Mouse (Mus musculus) splenic B cell, adult 2 months (primary cell): ENCODE results near the gene Rabepk.
A peak's percentile ranks its signal among the peaks of the same experiment; 100 is the strongest.
"Not testable (repeated sequence)": the region's sequence is repeated elsewhere in the genome, so short reads cannot be mapped to it uniquely, and the experiment has no call there.

Experiments used
- DNase-seq: peaks from one replicate; pipeline ENCODE4 v3.0.0-alpha.2; 2011; ENCODE audit warnings: low read depth, low spot score
- H3K27me3 ChIP-seq: 2 replicates; pipeline ENCODE4 v1.6.1; 2012; ENCODE audit warnings: mild to moderate bottlenecking, low read length, moderate library complexity, mixed read lengths; ENCODE audit not compliant: control insufficient read depth, poor library complexity, insufficient read depth, severe bottlenecking
- H3K36me3 ChIP-seq: 2 replicates; pipeline ENCODE4 v1.6.1; 2012; ENCODE audit warnings: mild to moderate bottlenecking, low read length, moderate library complexity, mixed read lengths; ENCODE audit not compliant: control insufficient read depth, poor library complexity, insufficient read depth, severe bottlenecking

Gene Rabepk

DNA sequence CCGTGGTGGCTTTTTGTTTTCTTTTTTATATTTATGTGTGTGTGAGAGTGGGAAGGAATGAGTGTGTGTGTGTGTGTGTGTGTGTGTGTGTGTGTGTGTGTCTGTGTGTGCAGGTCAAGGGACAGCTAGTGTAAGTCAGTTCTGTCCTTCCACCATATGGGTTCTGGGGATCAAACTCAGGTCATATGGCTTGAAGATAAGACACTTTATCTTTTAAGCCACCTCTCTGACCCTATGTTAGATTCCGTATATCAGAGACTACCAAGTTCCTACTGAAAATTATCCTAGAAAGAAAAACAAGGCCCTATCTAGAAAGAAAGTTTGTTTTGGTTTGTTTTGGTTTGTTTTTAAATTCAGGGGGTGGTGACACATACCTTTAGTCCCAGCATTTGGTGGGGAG is 37.5 kb downstream of the Rabepk start:
- no peaks in the 10 kb centered on the region for H3K27me3 ChIP-seq
- no peaks in the 10 kb centered on the region for H3K36me3 ChIP-seq
- no peak for DNase-seq

DNA sequence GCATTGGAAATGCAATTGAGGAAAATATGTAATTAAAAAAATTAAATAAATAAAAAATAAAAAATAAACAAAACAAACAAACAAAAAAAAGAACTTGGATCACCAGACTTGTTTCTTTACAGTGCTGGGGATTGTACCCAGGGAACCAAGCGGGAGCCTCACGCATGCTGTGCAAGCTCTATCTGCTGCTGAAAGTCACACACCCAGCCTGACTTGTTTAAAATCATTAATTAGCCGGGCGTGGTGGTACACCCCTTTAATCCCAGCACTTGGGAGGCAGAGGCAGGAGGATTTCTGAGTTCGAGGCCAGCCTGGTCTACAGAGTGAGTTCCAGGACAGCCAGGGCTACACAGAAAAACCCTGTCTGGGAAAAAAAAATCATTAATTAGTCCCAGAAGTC is 38.4 kb downstream of the Rabepk start:
- H3K27me3 ChIP-seq, DNase-seq, H3K36me3 ChIP-seq: not testable (repeated sequence)

DNA sequence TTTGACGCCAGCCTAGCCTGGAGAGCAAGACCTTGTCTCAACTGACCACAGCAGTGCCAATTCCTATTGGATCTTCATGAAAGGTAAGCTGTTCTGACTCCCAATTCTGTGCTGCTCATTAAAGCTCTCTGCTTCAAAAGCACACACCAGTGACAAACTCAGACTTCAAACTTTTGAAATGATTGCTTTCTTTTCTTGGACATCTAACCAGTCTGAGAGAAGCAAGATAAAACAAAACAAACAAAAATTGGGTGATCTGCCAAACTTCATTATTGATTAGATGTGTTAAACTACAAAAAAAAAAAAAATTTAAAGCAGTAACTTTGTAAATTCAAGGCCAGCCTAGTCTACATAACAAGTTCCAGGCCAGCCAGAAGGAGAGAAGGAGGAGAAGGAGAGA is 42.4 kb downstream of the Rabepk start:
- H3K36me3 ChIP-seq, result no peaks in the 10 kb centered on the region
- H3K27me3 ChIP-seq, result no peaks in the 10 kb centered on the region
- no peak for DNase-seq

DNA sequence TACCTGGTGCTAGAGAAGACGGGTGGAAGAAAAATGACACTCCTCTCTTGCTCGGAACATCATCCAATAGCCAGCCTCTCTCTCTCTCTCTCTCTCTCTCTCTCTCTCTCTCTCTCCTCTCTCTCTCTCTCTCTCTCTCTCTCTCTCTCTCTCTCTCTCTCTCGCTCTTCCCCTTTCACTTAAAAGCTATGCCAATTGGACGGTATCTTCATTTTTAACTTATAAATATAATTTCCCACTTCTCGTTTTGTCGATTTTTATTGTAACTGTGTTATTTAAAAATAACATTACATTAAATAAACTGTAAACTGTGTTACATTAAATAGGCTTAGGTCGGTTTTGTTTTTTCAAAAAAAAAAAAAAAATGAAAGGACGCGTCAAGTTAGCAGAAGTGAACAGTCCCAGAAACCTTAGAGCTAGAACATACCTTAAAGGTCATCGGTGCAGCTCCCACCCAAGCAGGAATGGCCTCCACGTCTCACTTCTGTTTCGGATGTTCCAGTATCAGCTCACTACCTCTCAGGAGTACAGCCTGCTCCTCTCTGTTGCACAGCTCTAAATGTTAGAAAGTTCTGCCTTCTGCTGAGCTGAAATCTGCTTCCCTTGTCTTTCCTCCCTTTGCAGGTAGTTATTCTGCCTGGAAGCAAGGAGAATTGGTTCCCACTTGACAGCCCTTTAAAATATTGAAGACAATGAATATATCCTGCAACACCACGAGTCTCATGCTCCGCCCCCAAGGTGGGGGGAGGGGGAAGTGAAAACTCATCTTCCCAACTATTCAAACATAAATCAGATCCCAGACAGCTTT is 45.0 kb downstream of the Rabepk start, which contains the start of gene Gapvd1:
Gene Gapvd1, minus strand, starts transcription at position 682 of the 808 bp plus-strand sequence.
- Histone ChIP-seq H3K36me3 (no peaks in the 10 kb centered on the region), H3K27me3 (no peaks in the 10 kb centered on the region)
- peak; percentile 52 for DNase-seq

DNA sequence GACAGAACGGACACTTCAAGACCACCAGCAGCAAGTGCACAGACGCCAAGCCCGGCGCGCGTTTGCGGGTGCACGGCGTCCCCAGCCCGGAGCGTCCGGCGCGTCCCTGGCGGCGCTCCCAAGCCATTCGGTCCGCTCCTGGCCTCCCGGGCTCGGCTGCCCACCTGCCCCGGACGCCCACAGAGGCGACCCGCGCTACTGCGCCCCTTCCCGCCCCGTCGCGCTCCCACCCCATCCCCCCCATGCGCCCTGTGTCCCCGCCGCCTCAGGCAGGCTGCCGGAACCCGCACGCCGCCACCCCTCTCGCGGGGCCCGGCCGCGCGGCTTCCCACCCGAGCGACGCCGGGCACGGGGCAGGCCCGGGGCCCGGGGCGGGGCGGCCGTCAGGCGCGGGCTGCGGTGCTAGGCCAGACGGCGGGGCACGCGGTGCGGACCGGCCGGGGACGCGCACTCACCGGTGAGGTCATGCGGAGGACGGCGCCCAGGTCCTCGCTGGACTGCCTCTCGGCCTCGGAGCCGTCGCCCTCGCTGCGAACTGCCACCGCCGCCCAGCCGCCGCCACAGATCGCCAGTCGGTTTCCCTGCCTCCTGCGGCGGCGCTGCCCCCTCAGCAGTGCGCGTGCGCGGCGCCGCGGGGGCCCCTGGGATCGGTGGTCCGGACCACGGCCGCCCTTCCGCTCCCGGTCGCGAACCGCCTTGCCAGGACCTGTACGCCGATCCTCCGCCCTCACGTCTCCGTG is 45.7 kb downstream of the Rabepk start:
- no peaks in the 10 kb centered on the region for H3K36me3 ChIP-seq
- DNase-seq, result peak; percentile 91

DNA sequence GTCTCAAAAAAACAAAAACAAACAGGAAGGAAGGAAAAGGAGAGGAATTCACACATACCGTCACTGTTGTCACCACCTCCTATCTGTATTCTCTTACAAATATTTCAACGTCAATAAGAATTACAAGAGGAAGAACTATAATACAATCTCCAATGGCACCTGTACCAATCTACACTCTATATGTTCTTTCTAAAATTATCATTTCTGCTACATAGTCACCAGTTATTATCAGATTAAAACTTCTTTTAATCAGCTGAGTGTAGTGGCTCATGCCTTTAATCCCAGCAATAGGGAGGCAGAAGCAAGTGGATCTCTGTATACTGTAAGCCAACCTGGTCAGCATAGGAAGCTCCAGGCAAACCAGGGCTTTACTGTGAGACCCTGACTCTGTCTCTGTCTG is 49.5 kb downstream of the Rabepk start:
- no peaks in the 10 kb centered on the region for H3K36me3 ChIP-seq
- DNase-seq, result no peak
- H3K27me3 ChIP-seq, result no peaks in the 10 kb centered on the region

More for the DNA sequence above, 45.7 kb downstream of the Rabepk start:
- H3K27me3 ChIP-seq, result no peaks in the 10 kb centered on the region

DNA sequence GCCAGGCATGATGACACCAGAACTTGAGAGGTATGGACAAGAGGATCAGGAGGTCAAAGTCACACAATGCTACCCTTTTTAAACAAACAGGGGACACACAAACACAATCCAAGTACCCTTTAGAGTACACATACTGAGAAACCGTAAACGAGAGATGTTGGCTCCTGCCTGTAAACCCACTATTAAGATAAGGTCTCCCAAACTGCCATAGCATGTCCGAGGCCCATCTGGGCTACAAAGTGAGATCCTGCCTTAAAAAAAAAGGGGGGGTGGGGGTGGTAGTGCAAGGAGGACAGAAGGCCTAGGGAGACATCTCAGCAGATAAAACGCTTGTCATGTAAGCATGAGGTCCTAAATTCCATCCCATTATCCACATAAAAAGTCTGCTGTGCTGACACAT is 51.2 kb downstream of the Rabepk start:
- no peaks in the 10 kb centered on the region for H3K36me3 ChIP-seq
- DNase-seq, result no peak
- H3K27me3 ChIP-seq, result no peaks in the 10 kb centered on the region

DNA sequence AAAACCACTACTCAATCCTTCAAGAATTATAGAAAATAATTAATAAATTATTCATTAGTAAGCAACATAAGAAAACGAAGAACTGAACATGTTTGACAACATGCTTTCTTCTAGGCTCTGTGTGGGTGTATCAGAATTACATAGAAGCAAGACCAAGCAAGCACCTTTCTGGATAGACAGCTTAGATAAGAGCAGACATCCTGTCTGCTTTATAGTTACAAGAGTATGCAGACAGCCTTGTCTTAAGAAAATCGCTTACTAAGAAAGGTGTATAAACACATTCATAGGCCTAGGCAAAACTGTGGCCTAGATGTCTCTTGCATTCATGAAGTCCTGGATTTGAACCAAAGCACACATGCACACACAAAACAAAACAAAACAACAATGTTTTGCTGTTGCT is 54.0 kb downstream of the Rabepk start:
- Histone ChIP-seq H3K27me3 (no peaks in the 10 kb centered on the region), H3K36me3 (0 out of 2 replicates have a peak, but pooled peaks cover 1% of the 10 kb centered on the region)
- DNase-seq, result no peak

DNA sequence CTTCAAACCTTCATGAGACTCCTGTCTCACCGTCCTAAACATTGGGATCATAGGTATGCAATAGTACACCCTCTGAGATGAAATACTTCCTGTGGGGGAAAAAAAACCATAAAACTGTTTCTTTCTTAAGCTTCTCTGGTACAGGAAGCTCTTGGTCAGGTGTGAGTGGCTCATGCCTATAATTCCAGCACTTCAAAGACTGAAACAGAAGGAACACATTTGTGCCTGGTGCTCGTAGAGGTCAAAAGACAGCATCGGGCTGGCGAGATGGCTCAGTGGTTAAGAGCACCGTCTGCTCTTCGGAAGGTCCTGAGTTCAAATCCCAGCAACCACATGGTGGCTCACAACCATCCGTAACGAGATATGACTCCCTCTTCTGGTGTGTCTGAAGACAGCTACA is 55.2 kb downstream of the Rabepk start:
- DNase-seq, result no peak
- H3K36me3 ChIP-seq, result 0 out of 2 replicates have a peak, but pooled peaks cover 1% of the 10 kb centered on the region
- H3K27me3 ChIP-seq, result no peaks in the 10 kb centered on the region

DNA sequence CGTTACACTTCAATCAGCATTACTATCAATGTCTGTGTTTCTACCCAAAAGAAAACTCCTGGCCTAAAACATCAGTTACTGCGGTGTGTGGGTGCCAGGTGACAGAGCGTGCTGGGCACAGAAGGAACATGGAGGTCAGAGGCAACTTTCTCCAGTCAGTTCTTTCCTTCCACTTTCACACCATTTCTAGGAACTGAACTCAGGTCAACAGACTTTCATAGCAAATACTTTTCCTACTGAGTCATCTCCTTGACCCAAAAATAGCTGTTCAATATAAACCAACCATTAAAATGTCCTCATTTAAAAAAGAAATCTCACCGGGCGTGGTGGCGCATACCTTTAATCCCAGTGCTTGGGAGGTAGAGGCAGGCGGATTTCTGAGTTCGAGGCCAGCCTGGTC is 57.0 kb downstream of the Rabepk start:
- Histone ChIP-seq H3K27me3 (no peaks in the 10 kb centered on the region), H3K36me3 (0 out of 2 replicates have a peak, but pooled peaks cover 1% of the 10 kb centered on the region)
- DNase-seq, result no peak

DNA sequence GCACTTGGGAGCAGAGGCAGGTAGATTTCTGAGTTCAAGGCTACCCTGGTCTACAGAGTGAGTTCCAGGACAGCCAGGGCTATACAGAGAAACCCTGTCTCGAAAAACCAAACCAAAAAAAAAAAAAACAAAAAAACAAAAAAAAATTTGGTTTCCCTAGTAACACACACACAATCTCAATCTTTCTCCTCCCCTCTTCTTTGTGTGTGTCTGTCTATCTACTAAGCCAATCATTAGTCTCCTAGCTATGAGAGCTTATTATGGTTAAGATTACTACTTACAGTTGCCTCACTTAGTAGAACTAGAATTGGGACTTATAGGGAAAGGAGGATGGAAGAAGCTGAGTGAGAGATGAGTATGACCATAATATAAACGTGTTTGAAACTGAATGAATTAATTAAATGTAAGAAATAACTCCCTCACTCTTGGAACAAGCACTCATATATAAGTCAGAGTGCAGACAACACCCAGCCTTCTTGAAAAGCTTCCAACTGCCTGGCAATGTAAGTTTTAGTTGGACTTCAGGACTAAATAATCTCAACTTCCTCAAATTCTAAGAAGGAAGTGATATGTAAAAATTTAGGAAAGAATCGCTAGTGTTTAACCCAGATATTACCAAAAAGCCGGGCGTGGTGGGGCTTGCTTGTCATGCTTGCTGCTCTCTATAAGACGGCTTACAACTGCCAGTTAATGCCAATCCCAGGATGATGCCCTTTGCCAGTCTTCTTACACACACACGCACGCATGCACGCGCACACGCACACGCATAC is 58.1 kb downstream of the Rabepk start:
- DNase-seq, result no peak
- Histone ChIP-seq H3K27me3 (no peaks in the 10 kb centered on the region), H3K36me3 (0 out of 2 replicates have a peak, but pooled peaks cover 1% of the 10 kb centered on the region)

DNA sequence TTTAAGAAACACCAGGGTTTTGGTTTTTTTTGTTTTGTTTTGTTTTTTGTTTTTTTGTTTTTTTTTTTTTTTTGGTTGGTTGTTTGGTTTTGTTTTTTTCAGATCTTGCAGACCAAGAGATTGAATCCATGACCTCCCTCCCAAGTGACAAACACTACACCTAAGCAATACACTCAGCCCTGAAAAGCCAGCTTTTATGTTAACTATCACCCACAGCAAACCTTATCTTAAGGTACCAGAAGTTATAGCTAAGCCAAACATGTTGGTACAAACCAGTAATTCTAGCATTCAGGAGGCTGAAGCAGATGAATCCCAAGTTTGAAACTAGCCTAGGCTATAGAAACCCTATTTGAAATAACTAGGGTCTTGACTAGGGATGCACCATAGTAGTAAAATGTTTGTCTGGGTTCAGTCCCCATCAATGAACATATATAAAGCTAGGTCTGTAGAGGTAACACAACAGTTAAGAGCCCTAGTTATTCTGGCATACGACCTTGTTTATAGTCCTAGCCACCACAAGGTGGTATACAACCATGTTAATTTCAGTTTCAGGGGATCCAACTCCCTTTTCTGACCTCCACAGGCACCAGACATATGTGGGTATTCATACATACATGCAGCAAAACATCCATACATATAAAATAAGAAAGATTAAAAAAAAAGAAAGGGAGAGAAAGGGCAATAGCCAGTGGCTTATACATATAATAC is 59.9 kb downstream of the Rabepk start:
- no peak for DNase-seq
- no peaks in the 10 kb centered on the region for H3K27me3 ChIP-seq

DNA sequence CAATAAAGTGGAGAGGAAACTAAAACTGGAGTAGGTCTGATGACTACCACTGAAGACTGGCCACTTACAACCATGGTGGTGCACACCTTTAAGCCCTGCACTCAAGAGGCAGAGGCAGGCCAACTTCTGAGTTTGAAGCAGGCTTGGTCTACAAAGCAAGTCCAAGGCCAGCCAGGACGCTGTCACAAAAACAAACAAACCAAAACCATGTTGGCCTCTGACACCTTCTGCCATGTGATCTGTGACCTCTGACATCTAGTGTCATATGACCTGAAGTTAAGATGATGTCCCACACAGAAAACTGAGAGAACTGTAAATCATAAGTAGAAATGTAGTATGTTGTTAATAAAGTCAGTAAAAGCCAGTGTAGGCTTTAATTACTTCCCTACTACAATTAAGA is 61.8 kb downstream of the Rabepk start:
- Histone ChIP-seq H3K36me3 (0 out of 2 replicates have a peak, but pooled peaks cover 1% of the 10 kb centered on the region), H3K27me3 (no peaks in the 10 kb centered on the region)
- no peak for DNase-seq

More for the DNA sequence above, 59.9 kb downstream of the Rabepk start:
- H3K36me3 ChIP-seq, result 0 out of 2 replicates have a peak, but pooled peaks cover 1% of the 10 kb centered on the region

DNA sequence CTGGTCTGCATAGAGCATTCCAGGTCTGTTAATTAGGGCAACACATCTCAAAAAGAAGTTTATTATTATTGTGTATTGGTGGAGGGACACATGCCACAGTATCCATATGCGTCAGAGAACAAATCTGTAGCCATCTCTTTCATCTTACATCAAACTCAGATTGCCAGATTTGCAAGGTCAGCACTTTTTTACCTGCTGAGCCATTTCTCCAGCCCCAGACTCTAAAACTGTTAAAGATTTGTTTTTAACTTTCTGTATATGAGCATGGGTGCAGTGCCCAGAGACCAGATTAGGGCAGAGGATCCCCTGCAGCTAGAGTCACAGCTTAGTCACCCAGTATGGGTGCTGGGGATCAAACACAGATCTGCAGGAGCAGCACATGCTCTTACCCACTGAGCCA is 63.1 kb downstream of the Rabepk start:
- no peak for DNase-seq

More for the DNA sequence above, 63.1 kb downstream of the Rabepk start:
- H3K36me3 ChIP-seq, result no peaks in the 10 kb centered on the region
- H3K27me3 ChIP-seq, result no peaks in the 10 kb centered on the region
